Mouse (Mus musculus) right cerebral cortex, postnatal 14 days (tissue): ENCODE measurements around the gene Gm6588.

ENCODE experiments used
- DNase-seq: peaks from one replicate; pipeline ENCODE4 v3.0.0; 2022

Gm6588 gene

GRCm38 (mm10) chr5:112448747-112449440, at the start of gene Gm6588:
Gene Gm6588 (plus strand): TSS chr5:112449426.
- no peak for DNase-seq

- DNase-seq: no peak
Observed at GRCm38 (mm10) chr5:112402437-112402836, 46.8 kb upstream of the Gm6588 start.

GRCm38 (mm10) chr5:112406017-112406416, 43.2 kb upstream of the Gm6588 start:
- no peak for DNase-seq

GRCm38 (mm10) chr5:112409274-112409673, 40.0 kb upstream of the Gm6588 start:
- DNase-seq: no peak

GRCm38 (mm10) chr5:112411072-112411471, 38.2 kb upstream of the Gm6588 start:
- DNase-seq: no peak

GRCm38 (mm10) chr5:112411514-112412335, 37.5 kb upstream of the Gm6588 start:
- DNase-seq: peak; percentile 50

GRCm38 (mm10) chr5:112412781-112413180, 36.4 kb upstream of the Gm6588 start:
- peak; percentile 2 for DNase-seq

- no peak for DNase-seq
Observed at GRCm38 (mm10) chr5:112416673-112417072, 32.6 kb upstream of the Gm6588 start.

- peak; percentile 9 for DNase-seq
Observed at GRCm38 (mm10) chr5:112418023-112418422, 31.2 kb upstream of the Gm6588 start.

- DNase-seq: no peak
Observed at GRCm38 (mm10) chr5:112419535-112419934, 29.7 kb upstream of the Gm6588 start.

GRCm38 (mm10) chr5:112426635-112427034, 22.6 kb upstream of the Gm6588 start:
- DNase-seq: peak; percentile 4

- DNase-seq: peak; percentile 87
Observed at GRCm38 (mm10) chr5:112427283-112427682, 21.9 kb upstream of the Gm6588 start.

- DNase-seq: peak; percentile 72
Observed at GRCm38 (mm10) chr5:112428944-112429343, 20.3 kb upstream of the Gm6588 start.

GRCm38 (mm10) chr5:112431120-112431775, 18.0 kb upstream of the Gm6588 start:
- peak; percentile 7 for DNase-seq

GRCm38 (mm10) chr5:112432033-112432432, 17.2 kb upstream of the Gm6588 start:
- DNase-seq: peak; percentile 0

GRCm38 (mm10) chr5:112433004-112433403, 16.2 kb upstream of the Gm6588 start:
- peak; percentile 85 for DNase-seq

- peak; percentile 3 for DNase-seq
Observed at GRCm38 (mm10) chr5:112438535-112438934, 10.7 kb upstream of the Gm6588 start.

GRCm38 (mm10) chr5:112453088-112453487, 3.9 kb downstream of the Gm6588 start:
- no peak for DNase-seq

- DNase-seq: no peak
Observed at GRCm38 (mm10) chr5:112454966-112455555, 5.8 kb downstream of the Gm6588 start.

- no peak for DNase-seq
Observed at GRCm38 (mm10) chr5:112459903-112460302, 10.7 kb downstream of the Gm6588 start.

GRCm38 (mm10) chr5:112466331-112466730, 17.1 kb downstream of the Gm6588 start:
- DNase-seq: no peak

- no peak for DNase-seq
Observed at GRCm38 (mm10) chr5:112468986-112469581, 19.9 kb downstream of the Gm6588 start.

GRCm38 (mm10) chr5:112470144-112470543, 20.9 kb downstream of the Gm6588 start:
- peak; percentile 55 for DNase-seq
